Comparison of ENCODE assay signal across 24 mouse cellular contexts in the genomic region with DNA sequence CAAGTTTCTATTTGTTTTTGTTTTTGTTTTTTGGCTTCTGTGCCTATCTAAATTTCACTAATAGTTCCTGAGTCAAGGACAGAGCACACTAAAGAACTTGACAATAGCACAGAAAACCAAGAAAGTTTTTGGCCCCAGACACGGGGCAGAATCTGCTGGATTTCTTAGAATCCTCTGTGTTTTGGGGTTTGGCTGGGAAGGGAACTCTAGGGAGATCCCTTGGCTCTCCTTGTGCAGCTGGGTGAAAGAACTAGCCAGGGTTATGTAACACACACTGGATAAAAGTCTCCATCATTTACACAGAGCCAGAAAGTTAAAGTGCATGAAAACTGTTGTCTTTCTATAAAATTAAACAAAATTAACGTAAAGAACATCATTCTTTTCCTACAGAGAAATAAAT. TPM values are rescaled to one million over a fixed set of nuclear protein-coding genes. Genes with fewer than 3 reads are reported as not detected.
DNase-seq lines count a peak whose midpoint lies in the region; ATAC-seq lines count a peak whose summit lies in the region.
"Had no signal": no experiment of that assay in that cellular context is flagged by ENCODE, and none has a peak within 500 bp of the region (broad histone marks: within the 10 kb centered on the region; RNA-seq: fewer than 3 reads in every experiment).

No protein-coding gene starts in this region.

- DNase-seq in embryonic facial prominence, embryonic 14.5 days (ENCODE audit: low spot score), result peak; percentile 2
- DNase-seq in embryonic facial prominence, embryonic 10.5 days (ENCODE audit: low spot score), result no peak
- peak; percentile 38 to 44 for DNase-seq in heart, adult 9 months (ENCODE audit: low spot score in 2 of 2)
- DNase-seq in heart, embryonic 10.5 days (ENCODE audit: low spot score), result no peak
- peak; percentile 21 for DNase-seq in gastrocnemius, postnatal 14 days
- DNase-seq in urinary bladder, postnatal 25 days (ENCODE audit: low spot score), result no peak
- DNase-seq in cerebellum, postnatal 36 days, result no peak
- DNase-seq: cerebellum, adult 11 months; cerebellum, postnatal 10 days; embryo, embryonic 11 days; kidney, adult 11 months; kidney, postnatal 36 days; layer of hippocampus, postnatal 36 days; lung, adult 18-20 months; lung, postnatal 14 days; right cerebral cortex, adult 18-20 months; right cerebral cortex, postnatal 4 days had no signal

- H3K4me3 ChIP-seq in embryonic facial prominence, embryonic 14.5 days (ENCODE audit: low read depth, low read length), result no peak overlapping the region
- H3K4me3 ChIP-seq in embryonic facial prominence, embryonic 10.5 days, result no peak overlapping the region
- H3K4me3 ChIP-seq in heart, embryonic 10.5 days, result no peak overlapping the region
- H3K4me3 ChIP-seq: embryonic facial prominence, embryonic 15.5 days; hindbrain, embryonic 13.5 days; kidney, embryonic 15.5 days; neural tube, embryonic 15.5 days had no signal

- no peak overlapping the region for H3K4me2 ChIP-seq in embryonic facial prominence, embryonic 14.5 days (ENCODE audit: low read depth, low read length)
- H3K4me2 ChIP-seq: embryonic facial prominence, embryonic 15.5 days; hindbrain, embryonic 13.5 days; kidney, embryonic 15.5 days; liver, embryonic 11.5 days; midbrain, embryonic 11.5 days; neural tube, embryonic 15.5 days had no signal

- H3K9ac ChIP-seq in embryonic facial prominence, embryonic 14.5 days (ENCODE audit: low read depth, low read length), result no peak overlapping the region
- H3K9ac ChIP-seq: embryonic facial prominence, embryonic 15.5 days; hindbrain, embryonic 13.5 days; kidney, embryonic 15.5 days; neural tube, embryonic 15.5 days had no signal

- no peak for ATAC-seq in embryonic facial prominence, embryonic 14.5 days (ENCODE audit: low read depth)
- ATAC-seq: forebrain, embryonic 14.5 days had no signal

- H3K4me1 ChIP-seq in embryonic facial prominence, embryonic 14.5 days (ENCODE audit: control insufficient read depth, insufficient read depth, low read length), result no peaks in the 10 kb centered on the region
- no peaks in the 10 kb centered on the region for H3K4me1 ChIP-seq in embryonic facial prominence, embryonic 10.5 days
- H3K4me1 ChIP-seq in heart, embryonic 10.5 days, result no peaks in the 10 kb centered on the region
- H3K4me1 ChIP-seq: embryonic facial prominence, embryonic 15.5 days; hindbrain, embryonic 13.5 days; kidney, embryonic 15.5 days; neural tube, embryonic 15.5 days had no signal

- no peaks in the 10 kb centered on the region for H3K27me3 ChIP-seq in embryonic facial prominence, embryonic 14.5 days (replicated peaks; ENCODE audit: control insufficient read depth, insufficient read depth, low read length)
- H3K27me3 ChIP-seq in embryonic facial prominence, embryonic 10.5 days (replicated peaks; ENCODE audit: low read depth, poor library complexity, severe bottlenecking), result no peaks in the 10 kb centered on the region
- no peaks in the 10 kb centered on the region for H3K27me3 ChIP-seq in heart, embryonic 10.5 days (ENCODE audit: insufficient read depth, poor library complexity, severe bottlenecking)
- H3K27me3 ChIP-seq: embryonic facial prominence, embryonic 15.5 days; hindbrain, embryonic 13.5 days; kidney, embryonic 15.5 days; neural tube, embryonic 15.5 days had no signal

- no peak overlapping the region for H3K27ac ChIP-seq in embryonic facial prominence, embryonic 14.5 days (replicated peaks; ENCODE audit: low read depth, low read length)
- no peak overlapping the region for H3K27ac ChIP-seq in embryonic facial prominence, embryonic 10.5 days (replicated peaks)
- H3K27ac ChIP-seq in heart, embryonic 10.5 days, result no peak overlapping the region
- H3K27ac ChIP-seq: embryonic facial prominence, embryonic 15.5 days; hindbrain, embryonic 13.5 days; kidney, embryonic 15.5 days; neural tube, embryonic 15.5 days had no signal

- WGBS in embryonic facial prominence, embryonic 14.5 days, result 67% methylated on average over 2 of the region's 2 CpGs
- 81% methylated on average over 2 of the region's 2 CpGs for WGBS in embryonic facial prominence, embryonic 10.5 days
- 58% methylated on average over 2 of the region's 2 CpGs for WGBS in heart, embryonic 10.5 days

- H3K36me3 ChIP-seq in embryonic facial prominence, embryonic 14.5 days (ENCODE audit: control insufficient read depth, insufficient read depth, low read length), result no peaks in the 10 kb centered on the region
- H3K36me3 ChIP-seq in embryonic facial prominence, embryonic 10.5 days (replicated peaks), result no peaks in the 10 kb centered on the region
- H3K36me3 ChIP-seq in heart, embryonic 10.5 days, result no peaks in the 10 kb centered on the region
- H3K36me3 ChIP-seq: embryonic facial prominence, embryonic 15.5 days; hindbrain, embryonic 13.5 days; kidney, embryonic 15.5 days; neural tube, embryonic 15.5 days had no signal

- H3K9me3 ChIP-seq in embryonic facial prominence, embryonic 14.5 days (ENCODE audit: control insufficient read depth, low read length), result no peaks in the 10 kb centered on the region
- no peaks in the 10 kb centered on the region for H3K9me3 ChIP-seq in embryonic facial prominence, embryonic 10.5 days
- H3K9me3 ChIP-seq in heart, embryonic 10.5 days, result no peaks in the 10 kb centered on the region
- H3K9me3 ChIP-seq: embryonic facial prominence, embryonic 15.5 days; hindbrain, embryonic 13.5 days; kidney, embryonic 15.5 days; neural tube, embryonic 15.5 days had no signal

- intact Hi-C loops in gastrocnemius, postnatal 14 days (cut with DNase I; ENCODE audit: low total_unique reads), result no loop called here

RNA-seq across cellular contexts. Expression of gene Rnf146, which starts 52.1 kb away (rescaled TPM):
- polyA plus RNA-seq in embryonic facial prominence, embryonic 14.5 days (2014; fragmentation: Nextera tagmentation; extraction: Ambion mirVana), result 42.7 and 45.6 TPM in 2 replicates
- polyA plus RNA-seq in embryonic facial prominence, embryonic 10.5 days (2016; fragmentation: Nextera tagmentation; extraction: Ambion mirVana), result 53.9 and 54.0 TPM in 2 replicates
- polyA plus RNA-seq in heart, embryonic 10.5 days (2016; fragmentation: Nextera tagmentation; extraction: Ambion mirVana), result 31.6 and 36.6 TPM in 2 replicates
- 10 to 100 TPM; 40.0 to 42.9 TPM for total RNA-seq in gastrocnemius, postnatal 14 days (2021)

Comparison
In these comparisons a context has a peak if more than half of its experiments do, and no peak if none do; other contexts are left out.
1. DNase-seq: peak in embryonic facial prominence, embryonic 14.5 days (single experiment), heart, adult 9 months (2 of 2) and gastrocnemius, postnatal 14 days (single experiment); none in embryonic facial prominence, embryonic 10.5 days (single experiment), heart, embryonic 10.5 days (single experiment), urinary bladder, postnatal 25 days (single experiment) and cerebellum, postnatal 36 days (0 of 2).